Mouse (Mus musculus): ENCODE data around the gene Mycbp2. TPM values are rescaled to one million over a fixed set of nuclear protein-coding genes. Genes with fewer than 3 reads are reported as not detected.

Mycbp2 gene
- polyA plus RNA-seq, 1 experiment from 2014 or later, result 38.1 TPM

DNA sequence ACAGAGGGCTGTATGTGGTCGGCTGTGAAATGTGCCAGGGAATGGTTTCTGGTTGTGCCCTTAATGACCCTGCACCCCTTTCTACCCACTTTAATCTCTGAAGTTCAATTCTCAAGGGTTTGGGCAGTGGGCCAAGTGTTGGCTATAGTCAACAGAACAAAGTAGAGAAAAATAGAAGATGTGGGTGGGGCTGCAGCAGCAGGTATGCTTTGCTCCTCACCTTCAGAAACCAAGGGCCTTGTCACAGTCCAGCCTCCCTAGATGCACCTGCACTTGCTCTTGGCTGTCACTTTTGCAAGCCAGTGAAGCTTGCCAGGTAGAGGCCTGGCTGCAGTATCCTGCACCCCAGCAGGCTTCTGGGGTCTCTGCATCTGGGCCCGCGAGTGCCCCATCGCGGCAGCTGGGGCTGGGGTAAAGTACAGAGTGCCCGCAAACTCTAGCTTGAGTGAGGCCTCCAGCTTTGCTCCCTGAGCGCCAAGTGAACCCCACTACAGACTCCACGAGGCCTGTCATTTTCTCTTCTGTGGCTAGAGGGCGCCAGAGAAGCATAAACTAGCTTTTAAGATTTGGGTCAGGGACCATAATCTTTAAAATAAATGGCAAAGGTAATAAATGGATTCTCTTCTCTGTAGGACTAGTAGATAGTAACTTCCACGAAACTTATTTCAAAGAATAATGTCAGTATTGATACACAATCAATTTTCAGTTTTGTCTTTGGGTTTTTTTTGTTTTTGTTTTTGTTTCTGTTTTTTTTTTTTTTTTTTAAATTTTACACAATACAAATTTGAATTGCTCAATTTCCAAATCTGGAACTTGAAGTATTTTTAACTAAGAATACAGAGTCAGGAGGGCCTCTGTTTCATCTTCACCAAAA lies 281.1 kb downstream of the Mycbp2 start:
- no peak overlapping the region for H3K4me3 ChIP-seq (ENCODE audit: low read depth, low read length)
- H3K4me1 ChIP-seq (replicated peaks; ENCODE audit: control insufficient read depth, insufficient read depth, low read length), result no peaks in the 10 kb centered on the region
- H3K9me3 ChIP-seq (ENCODE audit: control insufficient read depth, low read length), result no peaks in the 10 kb centered on the region
- WGBS, result 19% methylated on average over 10 of the region's 10 CpGs
- ATAC-seq (ENCODE audit: low FRiP score) (no peak), DNase-seq (ENCODE audit: low spot score) (peak; percentile 84)
- no peak overlapping the region for H3K27ac ChIP-seq (ENCODE audit: low read depth, low read length)
- H3K27me3 ChIP-seq (ENCODE audit: control insufficient read depth, insufficient read depth, low read length), result no peaks in the 10 kb centered on the region
- H3K4me2 ChIP-seq (replicated peaks; ENCODE audit: low read depth, low read length), result no peak overlapping the region
- no peak overlapping the region for H3K9ac ChIP-seq (ENCODE audit: low read depth, low read length)
- no peaks in the 10 kb centered on the region for H3K36me3 ChIP-seq (ENCODE audit: control insufficient read depth, insufficient read depth, low read length)

Other genes with a start within 250 kb of the Mycbp2 start
- gene Fbxl3, start 247.2 kb downstream of the Mycbp2 start, polyA plus RNA-seq (2014; fragmentation: Nextera tagmentation; extraction: Ambion mirVana), result 25.7 and 30.9 TPM in 2 replicates
- 0.11 and 0.54 TPM in 2 replicates for gene Scel, start 166.5 kb upstream of the Mycbp2 start, polyA plus RNA-seq (2014; fragmentation: Nextera tagmentation; extraction: Ambion mirVana)